Mouse (Mus musculus) midbrain, embryonic 15.5 days (tissue): ENCODE results near the gene Cmah. TPM values are rescaled to one million over a fixed set of nuclear protein-coding genes. Genes with fewer than 3 reads are reported as not detected.

Source experiments
- ATAC-seq: fragments of 200-750 bp; cut with Nextera tagmentation; replicated peaks from 2 replicates; pipeline ENCODE4 v1.8.0; 2017; ENCODE audit warnings: moderate TSS enrichment
- H3K27ac ChIP-seq: fragments of 300-500 bp; sonication (generic); 2 replicates; pipeline ENCODE4 v1.5.1; 2015; ENCODE audit warnings: mild to moderate bottlenecking, inconsistent platforms
- H3K27me3 ChIP-seq: fragments of 300-500 bp; sonication (generic); replicated peaks from 2 replicates; pipeline ENCODE4 v1.6.1; 2015; ENCODE audit warnings: inconsistent platforms
- H3K36me3 ChIP-seq: fragments of 300-500 bp; sonication (generic); replicated peaks from 2 replicates; pipeline ENCODE4 v1.6.1; 2015; ENCODE audit warnings: inconsistent platforms
- H3K4me1 ChIP-seq: fragments of 300-500 bp; sonication (generic); 2 replicates; pipeline ENCODE4 v1.6.1; 2015; ENCODE audit warnings: inconsistent platforms
- H3K4me2 ChIP-seq: fragments of 300-500 bp; sonication (generic); 2 replicates; pipeline ENCODE4 v1.6.1; 2015; ENCODE audit warnings: inconsistent platforms, mild to moderate bottlenecking, moderate library complexity
- H3K4me3 ChIP-seq: fragments of 300-500 bp; sonication (generic); 2 replicates; pipeline ENCODE4 v1.5.1; 2015; ENCODE audit warnings: mild to moderate bottlenecking, inconsistent platforms
- H3K9ac ChIP-seq: fragments of 300-500 bp; sonication (generic); 2 replicates; pipeline ENCODE4 v1.6.1; 2015; ENCODE audit warnings: mild to moderate bottlenecking, inconsistent platforms
- H3K9me3 ChIP-seq: fragments of 300-500 bp; sonication (generic); 2 replicates; pipeline ENCODE4 v1.6.1; 2016; ENCODE audit warnings: inconsistent platforms
- WGBS: fragments of 180-500 bp; shearing (Covaris S2); methylation state at CpG from one replicate; pipeline ENCODE4 v1.1.7; 2015; ENCODE audit warnings: mixed read lengths; 5-methylcytosine and 5-hydroxymethylcytosine counted together
- polyA plus RNA-seq: library from polyadenylated mRNA; unstranded; fragments of >200 nt; fragmentation: Nextera tagmentation; extraction: Ambion mirVana; gene quantifications from 2 replicates; pipeline ENCODE4 v1.2.1, GENCODE M21; 2015

Cmah gene
- 0.05 and 0.18 TPM in 2 replicates for polyA plus RNA-seq

DNA sequence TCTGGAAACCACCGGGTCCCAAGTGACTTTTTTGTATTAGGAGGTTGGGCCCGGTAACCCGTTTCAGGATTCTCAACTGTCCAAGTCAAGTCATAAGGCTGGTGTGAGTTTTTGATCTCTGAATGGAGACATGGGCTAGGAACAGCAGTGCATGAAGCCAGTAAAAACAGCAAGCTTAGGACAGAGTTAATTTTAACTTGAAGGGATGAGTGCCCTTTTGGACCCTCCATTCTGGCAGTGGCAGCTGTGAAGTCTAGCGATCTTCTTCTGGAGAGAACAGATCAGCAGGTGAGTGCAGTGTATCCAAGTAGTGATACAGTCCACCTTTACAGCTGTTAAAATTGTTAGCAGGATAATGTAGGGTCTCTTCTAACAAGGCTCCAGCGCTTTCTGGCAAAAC lies at the start of gene Cmah:
TSS of gene Cmah (plus strand) at position 204 of the 400 bp plus-strand sequence.
- Histone ChIP-seq H3K9me3 (no peaks in the 10 kb centered on the region), H3K27ac (no peak within 1 kb of the TSS), H3K4me3 (no peak within 1 kb of the TSS), H3K4me1 (no peaks in the 10 kb centered on the region), H3K36me3 (no peaks in the 10 kb centered on the region), H3K4me2 (no peak within 1 kb of the TSS), H3K9ac (no peak within 1 kb of the TSS), H3K27me3 (no peaks in the 10 kb centered on the region)
- 91% methylated on average over 5 of the region's 5 CpGs for WGBS
- no peak for ATAC-seq

DNA sequence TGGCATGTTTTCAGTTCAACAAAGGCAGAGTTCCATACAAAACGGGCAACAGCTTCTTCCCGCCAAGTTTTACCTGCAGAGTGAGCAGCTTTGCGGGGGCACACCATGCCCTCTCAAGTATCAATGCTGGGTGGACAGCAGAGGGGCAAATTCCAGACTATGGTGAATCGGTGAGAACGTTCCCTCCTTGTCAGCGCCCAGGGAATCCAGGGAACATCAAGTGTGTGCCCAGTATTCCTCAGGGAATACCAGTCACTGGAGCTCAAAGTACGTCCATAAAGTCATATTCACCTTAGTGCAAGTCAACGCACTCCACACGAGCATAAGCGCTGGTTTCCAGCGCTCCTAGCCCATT lies 47.8 kb upstream of the Cmah start:
- Histone ChIP-seq H3K4me3 (peak overlapping the region; percentile 87), H3K4me1 (peaks cover 22% of the 10 kb centered on the region), H3K9ac (no peak overlapping the region), H3K27me3 (no peaks in the 10 kb centered on the region), H3K9me3 (no peaks in the 10 kb centered on the region), H3K4me2 (peak overlapping the region; percentile 88), H3K27ac (no peak overlapping the region), H3K36me3 (no peaks in the 10 kb centered on the region)
- 54% methylated on average over 11 of the region's 11 CpGs for WGBS
- ATAC-seq = no peak

- Histone ChIP-seq H3K9ac (peak overlapping the region; percentile 95), H3K9me3 (no peaks in the 10 kb centered on the region), H3K4me2 (peak overlapping the region; percentile 88), H3K36me3 (no peaks in the 10 kb centered on the region), H3K4me3 (peak overlapping the region; percentile 87), H3K27me3 (no peaks in the 10 kb centered on the region), H3K27ac (no peak overlapping the region), H3K4me1 (peaks cover 22% of the 10 kb centered on the region)
- no peak; the same call in 1 of the 2 replicates for ATAC-seq
- WGBS = 2% methylated on average over 20 of the region's 21 CpGs
Observed at GRCm38 (mm10) chr13:24279762-24280438, 47.3 kb upstream of the Cmah start.

GRCm38 (mm10) chr13:24280439-24281431 lies 46.5 kb upstream of the Cmah start, which contains the start of gene Carmil1:
Gene Carmil1, minus strand, starts transcription at chr13:24280795.
- Histone ChIP-seq H3K4me2 (peak within 1 kb of the TSS; percentile 88), H3K9me3 (no peaks in the 10 kb centered on the region), H3K36me3 (no peaks in the 10 kb centered on the region), H3K27me3 (no peaks in the 10 kb centered on the region), H3K27ac (peak within 1 kb of the TSS; percentile 98), H3K4me3 (peak within 1 kb of the TSS; percentile 87), H3K9ac (peak within 1 kb of the TSS; percentile 95), H3K4me1 (peaks cover 22% of the 10 kb centered on the region)
- WGBS = under 1% methylated on average over 94 of the region's 96 CpGs
- ATAC-seq = peak; percentile 99

- H3K9ac ChIP-seq = no peak overlapping the region
- no peaks in the 10 kb centered on the region for H3K9me3 ChIP-seq
- no peaks in the 10 kb centered on the region for H3K4me1 ChIP-seq
- no peak overlapping the region for H3K4me3 ChIP-seq
- no peak overlapping the region for H3K27ac ChIP-seq
- H3K4me2 ChIP-seq = no peak overlapping the region
- no peaks in the 10 kb centered on the region for H3K27me3 ChIP-seq
- ATAC-seq = no peak
- WGBS = 90% methylated on average over 2 of the region's 2 CpGs
- no peaks in the 10 kb centered on the region for H3K36me3 ChIP-seq
Observed at GRCm38 (mm10) chr13:24287381-24287780, 39.8 kb upstream of the Cmah start.

GRCm38 (mm10) chr13:24297252-24297651 lies 30.0 kb upstream of the Cmah start:
- ATAC-seq = peak; percentile 45; the same call in 1 of the 2 replicates
- Histone ChIP-seq H3K4me3 (no peak overlapping the region), H3K9ac (no peak overlapping the region), H3K27ac (no peak overlapping the region), H3K4me2 (no peak overlapping the region), H3K4me1 (no peaks in the 10 kb centered on the region), H3K36me3 (no peaks in the 10 kb centered on the region), H3K27me3 (no peaks in the 10 kb centered on the region), H3K9me3 (no peaks in the 10 kb centered on the region)
- 13% methylated on average over 4 of the region's 4 CpGs for whole genome bisulfite sequencing

DNA sequence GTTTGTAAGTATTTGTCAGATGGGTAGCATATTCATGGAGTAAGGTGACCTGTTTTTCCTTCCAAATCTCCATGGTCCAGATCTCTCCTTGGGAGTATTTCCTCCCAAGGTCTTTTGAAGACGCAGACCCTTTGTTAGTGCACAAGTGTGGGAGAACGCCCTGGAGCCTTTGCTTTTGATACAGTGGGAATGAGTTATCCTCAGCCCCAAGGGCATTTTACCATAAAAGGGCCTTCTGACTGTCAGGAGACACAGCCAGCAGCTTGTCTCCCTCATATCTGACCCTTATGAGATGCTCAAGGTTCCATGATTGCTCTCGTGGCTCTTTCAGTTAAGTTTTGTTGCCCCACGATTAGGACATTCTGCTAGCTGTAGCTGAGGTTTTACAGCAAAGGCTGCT lies 21.7 kb upstream of the Cmah start:
- no peak for ATAC-seq
- Histone ChIP-seq H3K27me3 (no peaks in the 10 kb centered on the region), H3K4me1 (no peaks in the 10 kb centered on the region), H3K27ac (no peak overlapping the region), H3K4me3 (no peak overlapping the region), H3K36me3 (no peaks in the 10 kb centered on the region), H3K4me2 (no peak overlapping the region), H3K9ac (no peak overlapping the region), H3K9me3 (no peaks in the 10 kb centered on the region)
- 69% methylated on average over 4 of the region's 4 CpGs for WGBS

DNA sequence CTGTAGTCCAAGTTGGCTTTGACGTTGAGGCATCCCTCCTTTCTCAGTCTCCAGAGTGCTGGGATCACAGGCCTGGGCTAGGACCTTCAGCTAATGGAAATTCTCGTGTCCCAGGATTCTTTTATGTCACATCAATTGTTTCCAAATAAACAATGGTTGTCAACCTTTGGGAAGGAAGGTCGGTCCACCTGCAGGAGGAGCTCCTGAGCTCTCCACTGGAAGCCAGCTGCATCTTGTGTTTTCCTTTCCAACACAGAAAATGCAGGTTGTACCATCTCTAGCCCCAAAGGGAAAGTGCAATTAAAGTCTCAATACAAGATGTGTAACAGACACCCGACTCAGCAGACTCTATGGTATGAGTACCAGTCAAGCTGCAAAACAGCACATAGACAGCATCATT lies 21.0 kb upstream of the Cmah start:
- 51% methylated on average over 4 of the region's 4 CpGs for WGBS
- no peak overlapping the region for H3K4me3 ChIP-seq
- H3K27ac ChIP-seq = no peak overlapping the region
- H3K9me3 ChIP-seq = no peaks in the 10 kb centered on the region
- no peak overlapping the region for H3K4me2 ChIP-seq
- no peaks in the 10 kb centered on the region for H3K36me3 ChIP-seq
- no peaks in the 10 kb centered on the region for H3K4me1 ChIP-seq
- H3K27me3 ChIP-seq = no peaks in the 10 kb centered on the region
- ATAC-seq = no peak
- no peak overlapping the region for H3K9ac ChIP-seq

DNA sequence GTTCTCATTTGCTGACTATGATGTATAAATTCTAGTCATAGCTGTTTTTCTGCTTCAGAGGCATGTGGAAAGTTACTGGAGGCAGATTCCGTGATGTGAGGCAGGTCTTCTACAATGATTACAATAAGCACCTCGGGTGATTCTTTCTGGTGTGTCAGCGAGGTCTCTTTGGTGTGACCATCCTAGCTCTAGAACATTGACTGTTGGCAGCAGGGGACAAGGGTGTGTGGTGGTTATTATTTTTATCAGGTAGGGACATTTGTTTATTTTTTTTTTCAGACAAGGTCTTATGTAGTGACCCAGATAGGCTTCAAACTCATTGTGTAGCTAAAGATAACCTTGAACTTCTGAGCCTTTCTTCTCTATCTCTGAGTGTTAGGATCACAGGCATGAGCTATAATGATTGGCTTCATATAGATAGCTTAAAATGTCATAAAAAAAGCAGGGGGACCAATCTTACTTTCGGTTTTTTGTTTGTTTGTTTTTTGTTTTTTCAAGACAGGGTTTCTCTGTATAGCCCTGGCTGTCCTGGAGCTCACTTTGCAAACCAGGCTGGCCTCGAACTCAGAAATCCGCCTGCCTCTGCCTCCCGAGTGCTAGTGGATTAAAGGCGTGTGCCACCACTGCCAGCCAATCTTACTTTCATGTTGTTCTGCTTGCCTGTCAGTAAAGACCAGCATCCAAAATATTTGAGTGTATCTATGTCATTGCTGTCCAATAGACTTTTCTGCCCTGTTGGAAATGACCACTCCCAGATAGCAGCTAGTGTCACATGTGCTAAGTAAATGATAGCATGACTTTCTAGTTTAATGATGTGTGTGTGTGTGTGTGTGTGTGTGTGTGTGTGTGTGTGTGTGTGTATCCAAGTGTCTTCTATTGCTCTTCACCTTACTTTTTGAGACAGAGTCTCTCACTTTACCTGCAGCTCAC lies 15.9 kb upstream of the Cmah start:
- WGBS = 92% methylated on average over 8 of the region's 8 CpGs
- Histone ChIP-seq H3K27ac (no peak overlapping the region), H3K9ac (no peak overlapping the region), H3K27me3 (no peaks in the 10 kb centered on the region), H3K4me3 (no peak overlapping the region), H3K4me2 (no peak overlapping the region), H3K9me3 (no peaks in the 10 kb centered on the region), H3K36me3 (no peaks in the 10 kb centered on the region), H3K4me1 (no peaks in the 10 kb centered on the region)
- ATAC-seq = no peak

GRCm38 (mm10) chr13:24316563-24316962 lies 10.6 kb upstream of the Cmah start:
- no peak overlapping the region for H3K4me3 ChIP-seq
- no peak for ATAC-seq
- H3K4me1 ChIP-seq = no peaks in the 10 kb centered on the region
- H3K4me2 ChIP-seq = no peak overlapping the region
- H3K27ac ChIP-seq = no peak overlapping the region
- H3K9ac ChIP-seq = no peak overlapping the region
- WGBS = 66% methylated on average over 3 of the region's 3 CpGs
- no peaks in the 10 kb centered on the region for H3K36me3 ChIP-seq
- H3K9me3 ChIP-seq = no peaks in the 10 kb centered on the region
- no peaks in the 10 kb centered on the region for H3K27me3 ChIP-seq

- H3K27ac ChIP-seq = no peak overlapping the region
- H3K4me2 ChIP-seq = no peak overlapping the region
- no peak overlapping the region for H3K4me3 ChIP-seq
- no peaks in the 10 kb centered on the region for H3K4me1 ChIP-seq
- H3K36me3 ChIP-seq = no peaks in the 10 kb centered on the region
- H3K27me3 ChIP-seq = no peaks in the 10 kb centered on the region
- WGBS = 19% methylated on average over 4 of the region's 4 CpGs
- H3K9ac ChIP-seq = no peak overlapping the region
- H3K9me3 ChIP-seq = no peaks in the 10 kb centered on the region
- 0 out of 2 replicates have a peak, but pooled peaks have one; percentile 70 for ATAC-seq
Observed at GRCm38 (mm10) chr13:24318618-24319017, 8.6 kb upstream of the Cmah start.

- H3K4me3 ChIP-seq = no peak overlapping the region
- no peaks in the 10 kb centered on the region for H3K9me3 ChIP-seq
- no peaks in the 10 kb centered on the region for H3K27me3 ChIP-seq
- no peak overlapping the region for H3K27ac ChIP-seq
- no peak overlapping the region for H3K4me2 ChIP-seq
- H3K9ac ChIP-seq = no peak overlapping the region
- 56% methylated on average over 6 of the region's 6 CpGs for WGBS
- no peaks in the 10 kb centered on the region for H3K36me3 ChIP-seq
- ATAC-seq = no peak
- H3K4me1 ChIP-seq = no peaks in the 10 kb centered on the region
Observed at GRCm38 (mm10) chr13:24321313-24321712, 5.9 kb upstream of the Cmah start.
